Mouse (Mus musculus): ENCODE measurements around the gene Il4i1. TPM values are rescaled to one million over a fixed set of nuclear protein-coding genes. Genes with fewer than 3 reads are reported as not detected.
"Not testable (repeated sequence)": the region's sequence is repeated elsewhere in the genome, so short reads cannot be mapped to it uniquely, and the experiment has no call there.

The Il4i1 gene
- total RNA-seq, 2 experiments from 2014 or later, result 0.38 to 1.5 TPM

DNA sequence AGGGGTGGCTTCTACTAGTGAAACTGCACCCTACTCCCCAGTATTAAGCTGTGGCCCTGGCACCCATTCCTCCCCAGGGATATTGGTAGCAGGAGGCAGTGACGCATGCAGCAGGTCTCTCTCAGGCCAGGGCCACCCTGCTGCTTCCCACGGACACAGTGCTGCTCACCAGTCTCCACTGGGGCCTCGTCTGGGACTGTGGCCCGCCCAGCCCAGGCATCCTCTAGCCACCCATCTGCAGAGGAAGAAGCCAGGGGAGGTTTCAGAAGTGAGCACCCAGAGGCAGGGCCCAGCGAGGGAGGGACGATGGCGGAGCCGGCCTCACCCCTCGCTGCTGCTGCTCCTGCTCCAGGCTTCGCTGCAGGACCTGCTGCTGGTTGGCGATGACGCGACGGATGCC is 47.0 kb downstream of the Il4i1 start:
- ATAC-seq (ENCODE audit: poor library complexity, severe bottlenecking), result no peak

DNA sequence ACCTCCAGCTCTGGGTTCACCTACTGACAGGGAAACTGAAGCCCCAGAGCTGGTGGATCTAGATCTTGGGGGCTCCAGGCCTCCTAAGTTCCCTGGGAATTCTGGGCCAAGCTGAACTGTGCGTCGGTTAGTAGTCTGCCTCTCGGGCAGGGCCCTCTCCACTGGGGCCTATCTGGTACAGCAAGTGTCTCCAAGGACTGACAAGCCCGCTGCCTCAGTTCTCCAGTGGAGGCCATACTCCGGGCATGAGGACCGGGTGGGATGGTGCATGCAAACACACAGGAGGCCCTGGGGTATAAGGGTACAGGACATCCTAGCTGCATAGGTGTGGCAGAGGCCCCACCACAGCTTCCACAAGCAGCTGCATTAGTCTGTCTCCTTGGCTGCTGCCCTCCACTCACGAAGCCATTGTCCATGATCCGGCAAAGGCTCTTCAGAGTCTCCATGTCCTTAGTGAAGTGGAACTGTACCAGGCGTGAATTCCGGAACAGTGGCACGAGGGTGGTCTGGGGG is 47.9 kb downstream of the Il4i1 start:
- no peak for ATAC-seq (ENCODE audit: poor library complexity, severe bottlenecking)

DNA sequence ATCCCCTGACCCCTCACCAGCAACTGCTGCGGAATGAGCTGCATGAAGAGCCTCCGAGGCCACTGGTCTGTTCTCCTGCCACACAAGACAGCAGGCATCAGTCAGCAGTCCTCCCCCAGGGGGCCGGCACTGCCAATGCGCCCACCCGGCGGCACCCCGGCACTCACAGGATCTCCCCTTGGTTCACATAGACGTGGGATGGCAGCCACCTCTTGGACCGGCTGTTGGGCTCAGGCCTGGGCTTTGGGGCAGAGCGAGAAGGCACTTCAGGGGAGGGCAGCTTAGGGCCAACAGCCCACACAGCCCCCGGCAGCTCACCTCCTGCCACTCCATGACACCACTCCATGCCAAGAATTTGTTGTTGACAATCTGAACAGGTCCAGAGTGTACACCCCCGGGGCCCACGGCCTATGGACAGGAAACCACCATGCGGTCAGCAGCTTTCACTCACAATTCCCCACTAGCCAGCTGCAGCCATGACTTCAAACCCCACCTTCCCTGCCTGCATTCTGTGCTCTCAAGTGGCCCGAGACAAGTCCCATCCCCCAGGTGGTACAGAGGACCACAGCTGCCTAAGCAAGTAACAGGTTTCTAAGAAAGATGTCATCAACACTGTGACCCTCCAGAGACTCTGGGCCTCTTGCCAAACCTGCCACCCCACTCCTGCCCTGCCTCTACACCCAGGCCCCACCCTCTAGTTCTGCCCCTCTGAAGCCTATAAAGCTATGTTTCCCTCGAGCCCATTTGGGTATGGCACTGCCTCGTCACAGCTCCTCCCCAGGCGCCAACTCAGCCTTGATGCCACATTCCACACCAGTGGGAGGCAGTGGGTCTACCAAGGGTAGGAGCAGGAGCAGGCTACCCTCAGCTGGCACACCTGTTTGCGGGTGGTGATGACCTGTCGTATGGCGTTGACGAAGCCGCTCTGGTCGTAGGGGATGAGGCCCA is 48.7 kb downstream of the Il4i1 start:
- no peak for ATAC-seq (ENCODE audit: poor library complexity, severe bottlenecking)

DNA sequence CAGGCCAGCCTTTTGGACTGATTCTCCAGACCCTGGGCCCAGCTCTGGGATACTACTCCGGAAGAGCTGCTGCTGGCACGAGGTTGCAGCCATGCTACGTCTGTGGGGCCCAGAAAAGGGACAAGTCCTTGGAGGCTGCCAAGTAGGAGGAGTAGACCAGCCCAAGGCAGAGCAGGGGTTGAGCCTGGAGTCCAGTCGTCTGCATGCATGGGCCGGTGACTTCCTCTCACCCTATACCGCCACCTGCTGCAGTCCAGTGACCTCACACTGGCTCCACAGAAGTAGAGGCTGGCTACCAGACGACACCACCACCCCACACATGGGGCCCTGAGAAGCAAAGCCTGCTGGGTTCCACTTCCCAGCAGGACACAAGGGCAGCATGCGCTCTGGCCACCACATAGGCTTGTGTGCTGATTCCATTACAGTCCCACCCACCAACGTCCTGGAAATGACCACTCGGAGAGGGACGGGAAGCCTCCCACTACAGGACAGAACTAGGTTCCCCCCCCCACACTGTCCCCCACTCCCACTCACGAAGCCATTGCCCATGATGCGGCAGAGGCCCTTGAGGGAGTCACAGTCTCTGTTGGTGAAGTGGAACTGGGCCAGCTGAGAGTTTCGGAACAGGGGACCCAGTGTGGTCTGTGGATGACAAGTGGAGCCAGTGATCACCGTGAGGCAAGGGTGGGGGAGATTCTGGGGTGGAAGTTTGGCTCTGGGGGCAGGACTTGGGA is 50.3 kb downstream of the Il4i1 start:
- peak; percentile 63 for ATAC-seq (ENCODE audit: poor library complexity, severe bottlenecking)

DNA sequence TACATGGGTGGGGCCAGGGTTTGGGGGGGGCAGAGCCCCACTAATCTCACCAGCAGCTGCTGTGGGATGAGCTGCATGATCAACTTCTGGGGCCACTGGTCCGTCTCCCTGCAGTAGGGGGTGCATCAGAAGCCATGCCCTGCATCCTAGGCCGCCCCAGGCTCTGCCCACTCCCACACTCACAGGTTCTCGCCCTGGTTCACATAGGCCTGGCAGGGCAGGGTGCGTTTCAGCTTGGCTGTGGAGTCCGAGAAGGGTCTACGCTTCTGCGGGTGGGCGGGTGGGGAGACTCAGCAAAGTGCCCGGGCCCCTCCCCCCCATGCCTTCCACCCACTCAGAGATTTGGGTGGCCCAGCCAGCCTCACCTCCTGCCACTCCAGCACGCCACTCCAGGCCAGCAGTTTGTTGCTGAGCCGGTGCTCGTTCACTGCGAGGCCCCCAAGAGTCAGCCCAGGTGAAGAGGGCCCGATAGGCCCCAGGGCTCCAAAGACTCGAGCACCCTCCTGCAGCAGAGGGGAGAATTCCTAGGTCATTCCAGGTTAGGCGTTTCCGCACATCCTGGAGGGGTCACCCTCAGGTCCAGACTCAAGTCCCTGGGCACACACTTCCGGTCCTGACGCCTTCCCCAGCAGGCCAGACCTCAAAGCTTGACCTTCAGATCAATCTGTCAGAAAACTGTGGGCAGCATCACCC is 51.0 kb downstream of the Il4i1 start:
- no peak for ATAC-seq (ENCODE audit: poor library complexity, severe bottlenecking)

DNA sequence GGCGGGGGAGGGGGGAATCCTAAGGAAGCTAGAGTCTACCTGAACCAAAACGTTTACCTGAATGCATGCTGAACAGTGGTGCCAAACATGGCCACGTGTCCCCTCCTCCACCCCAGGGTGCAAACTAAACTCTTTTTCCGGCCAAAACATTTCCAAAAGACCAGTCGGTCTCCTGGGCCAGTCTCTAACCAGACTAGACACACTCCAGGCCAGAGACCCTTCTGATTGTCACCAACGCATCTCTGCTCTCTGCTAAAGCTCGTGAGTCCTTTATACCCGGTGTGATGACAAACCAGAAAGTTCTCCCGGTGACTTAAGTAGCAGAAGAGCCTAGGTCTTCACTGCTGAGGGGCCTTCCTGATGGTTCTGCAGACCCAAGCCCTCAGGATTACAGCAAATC is 51.6 kb downstream of the Il4i1 start:
- ATAC-seq (ENCODE audit: poor library complexity, severe bottlenecking), result no peak

DNA sequence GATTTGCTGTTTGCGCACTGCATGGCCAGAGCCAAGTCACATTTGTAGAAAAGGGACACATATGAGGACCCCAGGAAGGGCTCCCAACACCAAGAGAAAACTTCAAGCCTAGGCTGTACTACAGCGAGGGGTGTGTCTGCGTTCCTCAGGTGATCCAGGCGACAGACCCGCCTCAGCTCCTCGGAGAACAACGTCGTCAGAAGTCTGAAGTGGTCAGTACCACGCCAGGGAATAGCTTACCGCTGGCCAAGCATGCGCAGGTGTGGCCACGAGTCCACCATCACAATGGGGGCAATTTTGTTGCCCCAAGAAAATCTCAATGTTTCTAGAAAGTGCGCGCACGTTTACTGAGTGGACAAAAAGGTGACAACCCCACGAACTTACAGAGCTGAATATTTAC is 52.3 kb downstream of the Il4i1 start:
- no peak for ATAC-seq (ENCODE audit: poor library complexity, severe bottlenecking)

DNA sequence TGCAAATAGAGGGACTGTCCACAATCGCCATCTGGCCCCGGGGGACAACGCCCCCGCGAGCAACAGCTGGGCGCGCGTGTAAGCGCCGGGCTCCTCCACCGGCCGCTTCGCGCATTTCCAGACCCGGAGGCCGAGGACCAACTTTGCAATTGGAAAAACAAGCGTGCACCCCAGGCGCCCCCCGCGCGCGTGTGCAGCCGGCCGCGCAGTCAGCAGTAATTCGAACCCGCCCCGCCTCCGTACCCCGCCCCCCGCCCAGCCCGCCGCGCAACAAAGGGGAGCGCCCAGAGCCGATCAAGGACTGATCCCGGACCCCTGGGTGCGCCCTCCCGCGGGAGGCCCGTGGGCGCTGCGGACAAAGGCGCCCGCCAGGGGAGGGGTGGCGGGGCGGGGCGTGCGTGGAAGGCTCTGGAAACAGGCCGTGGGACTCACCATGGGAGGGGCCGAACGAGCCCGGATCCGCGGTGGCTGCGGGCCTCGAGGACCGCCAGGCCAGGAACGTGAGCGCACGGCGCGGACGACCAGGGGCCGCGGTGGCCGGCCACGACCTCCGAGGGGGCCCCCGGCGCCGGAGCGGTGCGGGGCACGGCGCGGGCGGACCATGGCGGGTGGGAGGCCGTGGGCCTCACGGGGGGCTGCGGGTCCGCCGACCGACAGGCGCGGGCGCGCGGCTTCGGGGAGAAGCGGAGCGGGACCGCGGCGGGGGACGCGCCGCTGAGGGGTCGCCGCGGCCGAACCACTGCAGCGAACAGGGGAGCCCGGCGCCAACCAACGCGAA is 52.9 kb downstream of the Il4i1 start:
- ATAC-seq (ENCODE audit: poor library complexity, severe bottlenecking), result peak; percentile 19; the same call in 1 of the 2 replicates

DNA sequence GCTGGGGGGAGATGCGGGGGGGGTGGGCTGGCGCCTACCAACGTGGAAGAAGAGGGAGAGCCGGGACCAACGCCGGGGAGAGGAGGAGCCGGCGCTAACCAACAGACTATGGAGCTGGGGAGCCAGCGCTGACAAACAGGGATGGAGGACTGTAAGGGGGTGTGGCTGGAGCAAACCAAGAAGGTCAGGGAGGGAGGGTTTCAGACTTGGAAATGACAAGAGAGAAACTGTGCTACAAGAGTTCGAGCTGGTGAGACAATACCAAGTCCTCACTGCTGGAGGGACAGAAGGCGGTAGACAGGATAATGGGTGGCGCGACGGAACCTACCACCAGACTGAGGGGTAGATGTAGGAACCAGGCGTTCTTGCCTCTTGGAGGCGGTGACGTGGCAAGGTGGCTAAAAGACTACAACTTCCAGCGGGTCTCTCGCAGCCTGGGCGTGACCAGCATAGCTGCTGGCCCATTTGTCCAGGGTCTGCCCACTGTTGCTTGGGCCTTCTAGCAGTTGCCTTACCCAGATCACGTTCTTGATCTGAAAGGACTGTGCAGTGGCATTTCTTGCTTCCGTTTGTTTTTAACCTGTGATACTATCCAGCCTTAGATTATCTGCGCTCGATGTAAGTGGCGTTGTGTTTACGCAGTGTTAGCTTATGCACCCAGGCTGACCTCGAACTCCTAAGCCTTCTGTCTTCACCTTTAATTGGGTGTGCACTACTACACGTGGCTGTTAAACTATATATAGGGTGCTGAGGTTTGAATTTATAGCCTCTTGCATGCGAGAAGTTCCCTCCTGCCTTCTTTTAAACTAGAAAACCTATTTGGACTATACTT is 53.7 kb downstream of the Il4i1 start, which contains the start of gene Ptov1:
TSS of gene Ptov1 (minus strand) at position 92 of the 832 bp plus-strand sequence.
- peak; percentile 69 for ATAC-seq (ENCODE audit: poor library complexity, severe bottlenecking)

DNA sequence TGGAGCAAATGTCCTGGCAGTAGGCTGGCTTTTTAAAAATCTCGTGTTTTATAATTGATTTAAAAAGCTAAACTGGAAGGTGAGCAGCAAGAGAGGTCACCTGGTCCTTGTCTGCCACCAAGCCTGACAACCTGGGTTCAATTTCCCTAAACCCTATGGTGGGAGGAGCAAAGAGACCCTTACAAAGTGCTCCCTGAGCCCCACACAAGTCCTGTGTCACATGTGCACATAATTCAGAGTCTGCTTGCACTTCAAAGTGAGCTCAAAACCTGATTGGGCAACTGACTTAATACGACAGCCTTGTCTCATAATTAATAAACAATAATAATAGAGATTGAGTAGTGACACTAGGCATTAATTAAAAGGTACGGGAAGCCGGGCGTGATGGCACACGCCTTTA is 54.4 kb downstream of the Il4i1 start:
- no peak for ATAC-seq (ENCODE audit: poor library complexity, severe bottlenecking)

DNA sequence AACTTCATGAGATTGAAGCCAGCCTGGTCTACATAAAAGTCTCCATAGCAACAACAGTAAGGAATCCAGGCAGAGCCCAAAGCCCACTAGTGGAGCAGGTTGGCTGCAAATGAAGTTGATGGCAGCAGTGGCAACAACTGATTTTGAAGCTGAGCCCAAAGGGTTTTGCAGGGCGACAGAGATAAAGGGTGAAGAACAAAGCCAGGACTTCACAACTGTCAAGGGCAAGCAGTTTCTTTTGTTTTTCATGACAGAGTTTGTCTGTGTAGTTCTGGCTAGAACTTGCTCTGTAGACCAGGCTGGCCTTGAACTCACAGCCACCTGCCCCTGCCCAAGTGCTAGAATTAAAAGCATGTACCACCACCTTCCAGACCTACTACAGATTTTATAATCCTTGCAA is 55.0 kb downstream of the Il4i1 start:
- no peak for ATAC-seq (ENCODE audit: poor library complexity, severe bottlenecking)

DNA sequence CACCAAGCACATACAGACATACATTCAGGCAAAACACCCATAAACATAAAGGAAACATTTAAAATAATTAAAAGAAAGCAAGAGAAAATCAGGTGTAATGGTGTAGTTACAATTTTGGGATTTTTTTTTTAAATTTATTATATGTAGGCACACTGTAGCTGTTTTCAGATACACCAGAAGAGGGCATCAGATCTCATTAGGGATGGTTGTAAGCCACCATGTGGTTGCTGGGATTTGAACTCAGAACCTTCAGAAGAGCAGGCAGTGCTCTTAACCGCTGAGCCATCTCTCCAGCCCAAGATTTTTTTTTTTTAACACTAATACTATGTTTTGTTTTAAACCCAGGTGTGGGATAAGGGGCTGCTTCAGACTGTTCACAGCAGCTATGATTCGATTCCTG is 55.6 kb downstream of the Il4i1 start:
- not testable (repeated sequence) for ATAC-seq (ENCODE audit: poor library complexity, severe bottlenecking)

DNA sequence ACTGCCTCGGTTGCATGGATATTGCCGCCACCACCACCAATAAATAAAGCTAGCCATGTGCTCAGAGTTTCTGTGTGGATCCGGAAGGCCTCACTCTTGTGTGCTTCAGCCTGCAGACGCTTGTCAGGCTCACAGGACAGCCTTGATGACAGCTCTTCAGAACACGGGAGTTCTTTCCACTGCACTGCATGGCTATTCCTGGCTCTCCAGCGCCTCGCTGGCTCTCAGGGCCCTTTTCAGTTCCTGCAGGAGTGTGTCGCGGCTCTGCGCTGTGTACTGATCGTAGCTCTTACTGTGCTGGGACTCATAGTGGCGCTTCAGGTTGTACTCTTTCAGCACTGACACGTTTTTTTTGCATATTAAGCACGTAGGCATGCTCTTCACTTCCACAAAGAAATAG is 61.6 kb downstream of the Il4i1 start:
- no peak for ATAC-seq (ENCODE audit: poor library complexity, severe bottlenecking)

DNA sequence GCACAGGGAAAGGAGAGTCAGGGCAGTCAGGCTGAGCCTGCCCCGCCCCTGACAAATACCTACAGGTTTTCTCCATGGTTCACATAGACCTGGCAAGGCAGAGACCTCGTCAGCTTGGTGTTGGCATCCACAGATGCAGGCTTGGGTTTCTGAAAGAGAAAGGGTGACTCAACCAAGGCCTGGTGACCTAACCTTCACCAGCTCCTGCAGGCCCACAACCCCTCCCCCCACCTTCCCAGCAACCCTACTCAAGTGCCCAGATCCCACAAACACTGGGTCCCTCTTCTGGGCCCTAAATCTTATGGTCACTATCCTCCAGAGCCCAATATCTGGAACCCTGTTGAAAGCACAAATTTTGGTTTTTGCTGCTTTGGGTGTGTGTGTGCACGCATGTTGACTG is 66.8 kb downstream of the Il4i1 start:
- no peak for ATAC-seq (ENCODE audit: poor library complexity, severe bottlenecking)

DNA sequence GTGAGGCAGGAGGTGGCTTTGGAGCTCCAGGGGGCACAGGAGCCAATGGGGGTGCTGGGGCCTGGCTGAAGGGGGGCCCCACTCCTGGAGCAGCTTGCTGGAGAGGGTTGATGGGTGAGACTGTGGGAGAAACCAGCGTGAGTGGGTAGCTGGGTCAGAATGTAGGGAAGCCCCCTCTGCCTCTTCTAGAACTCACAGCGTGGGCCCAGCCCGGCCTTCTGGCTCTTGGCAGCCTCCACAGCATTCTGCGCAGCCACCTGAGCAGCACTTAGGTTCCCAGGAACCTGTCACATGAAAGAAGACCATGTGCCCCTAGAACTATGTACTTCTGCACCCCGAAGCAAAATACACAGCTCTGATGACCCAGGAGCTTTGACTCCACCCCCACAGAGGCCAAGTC is 68.5 kb downstream of the Il4i1 start:
- no peak for ATAC-seq (ENCODE audit: poor library complexity, severe bottlenecking)

DNA sequence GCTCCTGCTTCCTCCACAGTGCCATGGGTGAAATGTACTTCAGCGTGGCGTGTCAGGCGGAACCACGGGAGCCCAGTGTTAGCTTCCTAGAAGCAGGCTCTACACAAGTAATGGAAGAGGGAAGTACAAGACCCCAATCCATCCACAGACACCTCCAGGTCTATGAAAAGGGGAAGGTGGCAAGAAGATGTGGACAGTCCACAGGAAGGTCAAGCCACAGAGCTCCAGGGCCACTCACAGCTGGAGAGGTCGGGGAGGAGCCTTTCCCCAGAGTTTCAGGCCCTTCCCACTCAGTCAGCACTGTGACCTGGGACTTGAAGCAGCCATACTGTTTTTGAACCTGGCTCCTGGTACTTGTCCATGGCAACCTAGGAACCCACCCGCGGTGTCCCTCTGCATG is 70.8 kb downstream of the Il4i1 start:
- ATAC-seq (ENCODE audit: poor library complexity, severe bottlenecking), result peak; percentile 79

DNA sequence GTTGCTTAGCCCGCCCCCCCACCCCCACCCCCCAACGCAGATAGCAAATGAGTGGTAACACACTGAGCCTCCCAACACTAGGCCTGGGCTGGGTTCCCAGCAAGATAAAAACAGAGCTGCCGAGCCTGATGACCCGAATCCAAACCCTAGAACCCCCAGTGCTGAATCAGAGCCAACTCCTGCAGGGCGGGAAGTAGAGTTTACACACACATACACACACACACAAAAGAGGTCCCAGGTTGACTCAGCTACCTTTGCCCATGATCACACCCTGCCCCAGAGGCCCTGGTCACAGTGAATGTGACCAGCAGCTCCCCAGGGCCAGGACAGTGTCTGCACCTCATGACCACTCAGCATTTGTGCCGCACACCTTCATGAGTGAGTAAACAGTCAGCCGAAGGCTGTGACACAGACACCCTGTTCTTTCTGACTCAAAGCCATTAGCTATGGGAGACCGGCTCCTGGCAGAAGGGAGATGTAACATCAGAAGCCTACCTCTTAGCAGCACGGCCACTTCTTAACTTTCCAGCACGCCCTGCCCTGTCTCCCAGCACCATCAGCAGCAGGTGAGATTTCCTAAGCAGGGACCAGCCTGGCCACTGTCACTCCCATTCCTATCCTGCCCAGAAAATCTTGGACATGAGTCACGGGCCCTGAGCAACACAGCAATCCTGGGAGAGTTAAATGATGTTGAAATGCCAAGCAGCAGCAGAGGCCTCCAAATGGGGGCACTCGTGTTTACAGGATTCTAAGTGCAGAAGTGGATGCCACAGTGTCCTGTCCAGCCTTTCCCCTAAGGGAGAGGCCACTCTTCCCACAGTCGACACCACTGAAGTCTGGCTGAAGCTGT is 72.3 kb downstream of the Il4i1 start:
- no peak for ATAC-seq (ENCODE audit: poor library complexity, severe bottlenecking)

DNA sequence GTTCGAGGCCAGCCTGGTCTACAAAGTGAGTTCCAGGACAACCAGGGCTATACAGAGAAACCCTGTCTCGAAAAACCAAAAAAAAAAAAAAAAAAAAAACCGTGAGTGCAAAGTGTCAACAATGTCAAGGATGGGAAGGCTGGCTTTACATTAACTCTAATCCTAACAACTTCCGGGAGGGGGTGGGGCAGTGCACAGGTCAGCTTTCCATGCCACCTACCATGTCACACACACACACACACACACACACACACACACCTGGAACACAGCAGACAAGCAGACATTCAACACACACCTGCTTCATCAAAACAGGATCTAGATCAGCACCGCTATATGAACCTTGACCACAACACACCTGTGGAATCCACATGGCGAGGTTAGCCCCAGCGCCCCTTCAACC is 74.0 kb downstream of the Il4i1 start:
- no peak for ATAC-seq (ENCODE audit: poor library complexity, severe bottlenecking)

Measured in megakaryocyte, adult 5-6 weeks (primary cell).